Mouse (Mus musculus) spleen, adult 18-20 months (tissue): ENCODE measurements around the gene Pard3b.

ENCODE experiments used
- DNase-seq, 2 experiments: peaks; one replicate each; pipeline ENCODE4 v3.0.0; 2022; ENCODE audit warnings: mixed read lengths in 2 of 2

Pard3b gene

DNA sequence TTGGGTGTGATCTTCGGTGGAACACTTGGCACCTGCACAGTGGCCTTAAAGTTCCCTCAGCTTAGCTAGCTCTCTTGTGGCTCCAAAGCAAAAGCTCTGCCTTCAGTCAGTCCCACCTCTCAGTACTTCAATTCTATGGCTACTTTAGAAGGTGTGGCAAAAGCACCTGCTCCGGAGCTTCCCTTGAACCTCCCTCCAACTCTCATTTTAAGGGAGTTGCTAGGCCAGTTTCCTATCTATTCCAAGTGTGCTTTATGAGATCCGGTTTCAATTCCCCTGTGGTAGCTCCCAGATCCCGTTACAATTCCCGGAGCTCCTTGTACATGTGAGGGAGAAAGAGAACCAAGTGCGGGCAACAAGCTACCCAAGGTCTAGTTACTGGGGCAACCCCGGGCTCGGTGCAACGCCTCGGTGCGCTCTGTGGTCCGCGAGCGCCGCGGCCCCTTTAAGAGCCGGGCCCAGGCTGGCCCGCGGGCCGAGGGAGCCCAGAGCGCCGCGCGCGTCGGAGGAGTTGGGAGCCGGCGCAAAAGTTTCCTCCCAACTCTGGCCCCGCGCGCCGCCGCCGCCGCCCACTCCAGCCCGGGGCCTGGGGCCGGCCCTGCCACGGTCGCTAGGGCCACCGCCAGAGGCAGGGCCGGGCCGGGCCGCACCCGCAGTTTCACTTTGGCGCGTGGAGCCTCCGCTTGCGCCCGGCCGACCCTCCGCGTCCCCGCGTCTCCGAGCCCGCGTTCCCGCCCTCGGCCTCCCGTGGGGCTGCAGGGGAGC is at the start of gene Pard3b:
Gene Pard3b, plus strand, starts transcription at position 478 of the 765 bp plus-strand sequence.
- peak; percentile 15 to 44 for DNase-seq

DNA sequence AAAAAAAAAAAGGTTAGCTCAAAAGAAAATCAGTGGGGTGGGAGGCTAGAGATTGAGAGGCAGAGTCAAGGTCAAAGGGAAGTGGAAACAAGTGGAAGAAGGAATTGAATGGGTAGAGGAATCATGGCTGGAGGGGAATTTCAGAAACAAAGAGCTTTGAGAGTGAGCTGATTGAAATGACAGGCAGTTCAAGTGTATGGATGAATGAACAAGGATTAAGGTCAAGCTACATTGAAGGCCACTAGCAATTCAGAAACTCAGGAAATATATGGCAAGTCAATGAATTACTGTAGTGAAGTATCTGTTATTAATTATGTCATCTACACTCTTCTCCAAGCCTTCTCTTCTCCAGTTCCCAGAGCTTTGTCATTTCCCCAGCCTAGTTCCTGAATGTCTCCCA is 22.4 kb upstream of the Pard3b start:
- DNase-seq = no peak

DNA sequence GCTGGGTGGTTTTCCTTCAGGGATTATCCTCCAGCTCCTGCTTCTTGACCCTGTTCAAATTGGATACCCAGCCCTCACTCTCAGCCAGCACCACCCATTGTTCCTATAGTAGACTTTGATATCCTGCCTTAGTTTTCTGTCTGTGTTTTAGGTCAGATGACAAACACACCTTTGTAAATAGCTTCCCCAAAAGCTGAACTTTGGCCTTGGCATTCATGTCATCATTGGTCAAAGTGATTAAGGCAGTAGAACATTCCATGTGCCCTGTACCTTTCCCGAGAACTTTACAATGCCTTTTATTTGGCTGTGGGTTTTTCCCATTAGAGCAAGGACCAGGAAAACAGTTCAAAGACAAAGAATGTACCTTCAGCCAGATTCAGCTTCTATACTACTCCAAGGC is 18.0 kb upstream of the Pard3b start:
- DNase-seq = no peak

DNA sequence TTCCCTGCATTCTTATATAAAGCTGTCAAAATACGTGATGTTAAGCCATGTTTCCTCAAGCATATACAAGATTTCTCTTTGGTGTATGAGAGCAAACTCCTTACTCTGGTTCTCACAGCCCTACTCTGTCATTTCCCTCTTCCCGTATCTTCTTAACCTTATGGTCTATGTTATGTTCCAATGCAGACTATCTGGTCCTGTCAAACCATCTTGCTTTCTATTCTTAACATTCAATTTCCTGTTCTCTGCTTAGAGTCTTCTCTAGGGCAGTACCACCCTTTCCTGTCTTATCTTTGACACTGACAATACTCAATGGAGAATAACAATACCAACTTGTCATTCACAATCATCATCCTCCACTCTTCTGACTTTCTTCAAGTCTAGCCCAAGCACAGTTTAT is 8.8 kb upstream of the Pard3b start:
- no peak for DNase-seq

DNA sequence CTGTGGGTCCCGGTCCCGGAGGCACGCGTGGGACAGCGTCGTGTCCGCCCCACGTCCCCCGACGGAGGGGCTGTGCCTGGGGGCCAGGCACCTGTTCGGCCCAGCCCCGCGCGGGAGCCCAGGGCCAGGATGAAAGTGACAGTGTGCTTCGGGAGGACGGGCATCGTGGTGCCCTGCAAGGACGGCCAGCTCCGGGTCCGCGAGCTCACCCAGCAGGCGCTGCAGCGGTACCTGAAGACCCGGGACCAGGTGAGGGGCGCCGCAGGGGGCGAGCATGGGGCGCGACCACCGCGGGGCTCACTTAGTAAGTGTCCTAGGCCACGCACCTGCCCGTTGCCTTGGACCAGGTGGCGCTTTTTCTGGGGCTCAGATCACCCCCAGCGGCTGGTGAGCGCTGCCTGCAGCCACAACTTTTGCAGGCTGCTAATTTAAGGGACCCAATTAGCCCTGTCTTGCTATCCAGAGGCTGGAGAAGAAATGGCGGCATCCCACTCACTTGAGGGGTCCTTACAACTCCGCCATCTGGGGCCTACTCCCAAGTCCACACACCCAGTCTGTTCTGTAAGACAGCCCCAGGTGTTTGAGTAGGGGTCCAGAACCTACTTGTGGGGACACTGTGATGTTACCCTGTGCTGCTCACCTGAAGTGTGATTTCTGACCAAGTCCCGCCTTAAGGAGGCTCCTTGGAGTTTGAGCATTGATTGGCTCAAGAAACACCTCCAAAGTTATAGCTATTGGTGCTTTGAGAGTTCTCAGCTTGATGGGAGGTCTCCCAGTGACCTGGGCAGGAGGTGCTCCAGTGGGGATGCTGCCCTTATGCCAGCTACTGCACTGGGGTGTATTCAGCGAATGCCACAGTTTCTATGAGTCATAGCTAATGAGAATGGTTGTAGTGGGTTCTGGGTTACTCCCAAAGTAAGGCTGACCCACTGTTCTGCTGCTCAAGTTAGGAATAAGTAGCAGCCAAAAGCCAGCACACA is 780 bp downstream of the Pard3b start:
- DNase-seq = peak in 1 of 2 experiments; percentile 9

DNA sequence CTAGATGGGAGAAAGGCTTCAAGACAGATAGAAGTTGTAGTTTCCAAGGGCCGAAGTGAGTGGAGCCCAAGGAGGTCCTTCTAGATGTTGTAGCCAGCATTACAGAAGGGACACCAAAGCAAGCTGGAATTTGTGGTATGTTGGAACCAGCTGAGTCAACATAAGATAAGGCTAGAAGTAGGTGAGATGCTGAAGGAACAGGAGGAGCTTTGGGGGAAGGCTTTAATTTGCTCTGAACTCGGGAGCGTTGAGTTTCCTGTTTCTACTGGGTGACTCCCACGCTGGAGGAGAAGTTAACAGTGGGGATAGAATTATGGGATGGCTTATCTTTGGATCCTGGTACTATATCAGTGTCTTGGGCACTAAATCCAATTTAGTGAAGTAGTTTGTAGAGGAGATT is 3.3 kb downstream of the Pard3b start:
- no peak for DNase-seq

DNA sequence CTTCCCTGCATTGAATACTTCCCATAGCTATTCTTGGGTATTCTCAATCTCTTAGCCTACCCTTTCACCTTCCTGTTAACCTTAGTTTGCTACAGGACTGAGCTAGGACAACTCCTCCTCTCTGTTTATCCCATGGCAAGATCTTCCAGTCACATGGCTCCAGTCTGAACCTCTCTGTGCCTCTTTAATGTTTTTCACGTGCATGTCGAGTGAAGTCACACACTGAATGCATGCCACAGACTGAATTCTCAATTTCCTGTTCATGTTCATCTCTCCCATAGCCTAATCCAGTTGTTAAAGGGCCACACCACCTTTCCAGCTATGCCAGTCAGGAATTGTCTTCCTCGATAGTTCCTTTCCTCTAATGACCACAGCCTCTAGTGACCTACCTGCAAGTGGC is 6.4 kb downstream of the Pard3b start:
- no peak for DNase-seq

DNA sequence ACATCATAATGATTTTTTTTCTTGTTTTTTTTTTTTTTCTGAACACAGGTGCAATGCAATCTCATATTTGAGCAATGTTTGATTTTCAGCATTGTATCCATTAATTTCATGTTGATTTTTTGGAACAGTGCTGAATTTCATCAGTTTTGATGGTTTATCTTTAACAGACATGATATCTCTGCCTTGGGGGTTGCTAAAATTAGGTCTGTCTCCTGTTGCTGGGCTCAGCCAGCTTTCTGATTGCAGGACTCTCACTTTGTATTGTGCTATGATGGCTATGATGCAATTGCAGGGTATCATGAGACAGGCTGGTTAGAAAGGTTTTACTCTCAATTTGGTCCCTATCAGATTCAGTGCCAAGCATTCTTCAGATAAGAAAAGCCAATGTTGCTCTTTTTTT is 11.3 kb downstream of the Pard3b start:
- no peak for DNase-seq

DNA sequence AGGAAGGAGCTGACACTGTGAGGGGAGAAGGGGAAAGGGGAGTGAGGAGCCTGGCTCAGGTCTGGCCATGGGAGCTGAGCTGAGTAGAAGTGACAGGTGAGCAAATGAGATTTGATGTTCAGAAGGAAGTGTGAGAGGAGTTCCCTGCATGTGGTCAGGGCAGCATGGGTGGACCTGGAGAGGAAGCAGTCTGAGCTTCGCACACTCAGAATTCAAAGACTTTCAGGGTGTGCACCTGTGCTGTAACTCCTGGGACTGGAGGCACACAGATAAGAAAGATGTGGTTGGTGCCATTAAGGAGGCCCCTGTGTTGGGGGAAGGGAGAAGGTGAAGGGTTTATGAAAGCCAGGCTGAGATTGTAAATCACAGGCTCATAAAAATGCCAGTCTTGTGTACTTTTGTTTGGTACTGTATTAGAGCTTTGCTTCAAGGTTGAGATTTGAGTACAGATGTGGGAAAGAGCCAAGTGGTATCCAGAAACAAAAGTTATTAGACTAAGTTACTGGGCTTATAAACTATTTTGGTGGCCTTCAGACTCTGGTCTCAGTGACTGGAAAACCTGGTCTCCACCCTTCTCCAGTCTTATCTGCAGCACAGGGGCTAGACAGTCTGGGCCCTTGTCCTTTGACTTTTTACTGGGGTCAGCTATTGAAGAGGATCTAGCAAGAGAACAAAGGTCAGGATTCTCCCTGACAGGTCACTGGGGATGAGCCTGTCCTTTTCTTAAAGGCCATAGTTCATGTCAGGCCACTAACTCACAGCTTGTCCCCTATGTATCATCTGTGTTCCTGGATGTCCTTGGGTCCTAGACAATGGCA is 13.0 kb downstream of the Pard3b start:
- no peak for DNase-seq

DNA sequence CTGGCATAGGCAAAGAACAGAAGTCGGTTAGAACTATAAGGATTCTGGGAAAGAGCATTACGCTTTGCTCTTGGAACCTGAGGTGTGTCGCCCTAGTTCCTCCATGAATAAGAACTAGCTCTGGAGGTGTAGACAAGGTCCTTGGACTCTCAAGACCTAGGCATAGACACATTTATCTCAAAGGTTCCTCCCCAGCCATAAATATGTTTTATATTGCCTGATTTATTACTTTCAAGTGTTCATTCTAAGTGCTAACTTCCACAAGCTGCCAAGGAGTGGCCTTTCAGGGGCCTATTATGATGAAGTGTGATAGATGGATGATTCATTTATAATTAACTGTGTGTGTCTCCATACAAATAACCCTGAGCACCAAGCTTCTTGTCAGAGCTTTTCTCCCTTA is 19.1 kb downstream of the Pard3b start:
- no peak for DNase-seq

DNA sequence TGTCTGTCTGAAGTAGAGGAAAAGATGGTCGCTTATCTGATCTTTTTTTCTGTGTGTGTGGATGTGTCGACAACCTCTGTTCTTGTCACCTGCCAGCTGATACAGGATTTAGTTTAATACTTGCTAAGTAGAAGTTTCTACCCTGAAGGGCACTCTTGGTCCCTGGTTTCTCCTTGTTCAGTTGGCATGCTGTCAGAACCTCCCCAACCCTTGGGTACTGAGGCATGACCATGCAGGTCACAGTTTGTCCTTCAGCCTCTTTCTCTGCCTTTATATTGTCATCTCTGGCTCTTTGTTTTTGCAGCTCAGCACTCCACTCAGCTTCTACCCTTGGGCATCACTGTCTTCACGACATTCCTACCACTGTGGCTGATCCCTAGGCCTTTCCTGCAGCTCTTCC is 21.3 kb downstream of the Pard3b start:
- DNase-seq = no peak

DNA sequence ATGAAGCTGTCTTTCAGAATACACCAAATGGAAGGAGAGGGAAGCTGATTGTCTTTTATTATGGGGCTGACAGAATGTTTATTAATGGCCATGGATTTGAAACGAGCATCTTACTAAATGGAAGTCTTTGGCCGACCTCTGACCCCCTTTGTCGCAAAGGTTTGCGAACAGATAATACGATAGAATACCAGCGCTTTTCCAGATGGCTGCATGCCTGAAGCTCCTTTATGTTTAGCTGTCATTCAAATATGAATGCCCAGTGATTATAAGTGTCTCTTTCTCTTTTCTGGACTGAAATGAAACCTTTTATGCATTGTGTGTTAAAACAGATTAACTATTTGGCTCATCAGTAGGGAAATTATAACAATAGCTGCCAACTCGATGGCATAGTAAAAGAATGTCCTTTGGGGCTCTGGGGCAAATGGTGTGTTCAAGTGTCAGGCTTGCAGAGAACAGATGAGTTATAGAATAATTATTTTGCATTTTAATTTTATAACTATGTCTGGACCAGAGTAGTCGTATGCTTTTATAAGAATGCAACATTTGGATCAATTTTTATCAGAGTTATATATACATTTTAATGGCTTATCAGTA is 46.7 kb downstream of the Pard3b start:
- DNase-seq = no peak

DNA sequence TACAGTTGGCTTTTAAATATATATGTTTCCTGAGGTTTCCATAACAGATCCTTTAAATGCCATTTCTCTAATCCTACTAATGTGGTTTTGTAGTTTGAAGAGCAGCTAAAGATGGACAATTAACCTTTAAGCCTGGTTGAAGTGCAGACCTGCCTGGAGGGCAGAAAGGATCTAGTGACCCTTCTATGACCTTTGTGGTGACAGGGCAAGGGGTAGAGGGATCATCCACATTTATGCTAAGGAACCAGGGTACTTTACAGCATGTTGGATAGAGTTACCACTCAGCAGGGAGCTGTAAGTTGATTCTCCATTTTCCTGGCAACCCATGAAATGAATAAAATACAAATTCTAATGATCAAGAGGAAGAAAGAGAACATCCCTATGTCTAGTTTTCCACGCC is 47.3 kb downstream of the Pard3b start:
- no peak for DNase-seq

DNA sequence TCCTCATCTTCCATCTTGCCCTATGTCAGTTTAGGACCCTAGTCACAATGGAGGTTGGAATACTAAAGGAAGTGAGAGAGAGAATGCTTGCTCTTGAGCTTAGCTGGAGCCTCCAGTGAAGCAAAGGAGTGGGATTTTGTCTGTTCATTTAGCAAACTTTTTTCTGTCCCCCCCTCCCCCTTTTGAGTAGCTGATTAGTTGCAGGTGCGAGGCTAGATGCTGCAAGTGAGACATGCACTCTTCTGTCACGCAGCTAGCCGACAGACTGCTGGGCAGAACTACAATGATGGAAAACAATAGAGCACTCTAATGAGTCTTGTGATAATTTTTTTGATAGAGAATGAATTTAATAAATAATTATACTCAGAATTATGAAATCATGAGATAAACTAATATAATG is 49.7 kb downstream of the Pard3b start:
- DNase-seq = no peak

DNA sequence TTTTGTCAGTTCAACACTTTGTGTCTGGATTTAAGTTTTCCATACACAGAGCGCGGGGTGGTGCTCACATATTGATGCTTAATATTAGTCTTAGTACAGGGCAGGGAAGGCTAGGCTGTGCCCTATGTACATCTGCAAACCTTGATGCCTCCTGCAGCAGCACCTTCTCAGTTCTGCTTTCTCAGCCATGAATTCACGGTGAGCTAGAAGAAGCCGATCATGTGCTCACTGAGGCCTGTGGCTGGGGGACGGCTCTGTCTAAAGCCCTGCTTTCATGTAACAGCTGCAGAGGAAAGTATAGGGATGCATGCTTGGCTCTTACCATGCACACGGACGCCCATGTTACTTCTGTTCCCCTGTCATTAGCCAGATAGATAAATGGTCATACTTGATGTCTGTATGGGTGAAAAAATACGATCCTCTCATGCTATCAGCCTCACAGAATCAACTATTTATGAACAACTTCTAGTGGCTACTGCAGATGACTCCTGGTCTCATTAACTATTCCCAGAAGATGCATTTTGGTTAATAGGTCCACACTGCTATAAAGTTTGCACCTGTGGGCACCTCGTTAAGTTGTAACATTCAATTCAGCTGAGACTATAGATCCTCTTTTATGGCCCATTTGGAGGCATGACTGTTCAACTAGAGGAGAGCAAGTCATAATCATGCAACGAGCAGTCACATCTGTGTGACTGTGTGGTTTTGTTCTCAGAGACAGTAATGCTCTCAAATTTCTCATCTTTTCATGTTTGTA is 60.0 kb downstream of the Pard3b start:
- DNase-seq = peak in 1 of 2 experiments; percentile 3

DNA sequence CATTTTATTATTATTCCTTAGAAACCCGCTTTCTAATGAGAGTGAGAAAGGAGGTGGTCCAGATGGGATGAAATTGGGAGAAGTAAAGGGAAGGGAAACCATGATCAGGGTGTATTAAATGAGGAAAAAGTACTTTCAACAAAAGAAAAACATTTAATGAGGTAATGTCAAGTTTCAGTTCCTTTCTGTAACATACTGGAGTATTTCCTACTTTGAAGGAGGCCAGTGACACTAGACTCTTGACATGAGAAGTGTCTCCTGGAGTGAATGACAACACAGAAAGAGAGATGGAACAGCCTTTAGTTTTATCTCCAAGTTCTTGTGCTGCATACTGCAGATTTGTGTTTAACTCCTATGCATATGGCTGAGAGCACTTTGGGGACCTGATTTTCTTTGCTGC is 71.2 kb downstream of the Pard3b start:
- DNase-seq = no peak

DNA sequence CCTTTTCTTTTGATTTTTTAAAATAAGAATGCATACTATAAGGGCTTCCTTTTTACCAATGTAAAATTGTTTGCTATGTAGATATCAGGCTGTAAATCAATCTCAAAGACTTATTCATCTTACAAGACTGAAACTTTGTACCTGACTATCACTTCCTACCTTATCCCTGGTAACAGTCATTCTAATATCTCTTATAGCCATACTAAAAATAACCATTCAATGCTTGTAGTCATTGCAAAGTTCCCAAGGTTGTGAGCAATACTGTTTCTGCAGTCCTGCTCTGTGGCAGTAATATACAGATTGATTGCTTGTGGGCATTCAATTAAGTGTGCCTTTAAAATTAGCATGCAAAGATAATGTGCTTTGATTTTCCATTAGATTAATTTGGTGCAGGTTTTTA is 72.9 kb downstream of the Pard3b start:
- DNase-seq = no peak

DNA sequence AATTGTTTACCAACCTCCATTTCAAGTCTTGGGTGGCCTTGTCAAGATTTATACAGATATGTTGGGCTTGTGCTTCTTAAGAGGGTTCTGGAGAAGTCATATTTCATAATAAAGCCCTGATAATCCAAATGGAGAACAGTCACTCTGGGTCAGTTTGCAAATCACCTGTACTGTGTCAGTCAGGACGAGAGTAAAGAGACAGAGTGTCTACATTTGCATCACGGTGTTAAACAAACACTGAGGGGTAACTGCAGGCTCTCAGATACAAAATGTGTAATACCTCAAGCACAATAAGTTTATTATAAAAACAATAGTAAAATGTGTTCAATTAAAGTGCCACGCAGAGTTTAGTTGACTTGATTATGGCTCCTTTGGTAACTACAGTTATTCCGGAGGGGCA is 91.0 kb downstream of the Pard3b start:
- DNase-seq = no peak

DNA sequence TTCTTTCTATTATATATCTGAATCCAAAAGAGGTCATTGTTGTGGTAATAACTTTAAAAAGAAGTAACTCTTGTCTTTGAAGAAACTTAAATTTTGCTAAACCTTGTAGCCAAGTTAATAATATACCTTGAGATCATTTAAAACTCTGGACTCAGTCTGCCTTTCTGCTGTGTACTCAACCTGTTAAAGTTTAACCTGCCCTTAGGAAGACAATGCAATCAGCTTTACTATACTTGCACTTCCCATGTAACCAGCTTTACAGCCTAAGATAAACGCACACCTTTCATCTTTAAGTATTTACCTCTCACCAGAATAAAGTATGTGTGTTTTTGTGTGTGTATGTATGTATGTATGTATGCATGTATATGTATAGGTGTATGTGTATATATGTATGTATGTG is 97.9 kb downstream of the Pard3b start:
- no peak for DNase-seq

DNA sequence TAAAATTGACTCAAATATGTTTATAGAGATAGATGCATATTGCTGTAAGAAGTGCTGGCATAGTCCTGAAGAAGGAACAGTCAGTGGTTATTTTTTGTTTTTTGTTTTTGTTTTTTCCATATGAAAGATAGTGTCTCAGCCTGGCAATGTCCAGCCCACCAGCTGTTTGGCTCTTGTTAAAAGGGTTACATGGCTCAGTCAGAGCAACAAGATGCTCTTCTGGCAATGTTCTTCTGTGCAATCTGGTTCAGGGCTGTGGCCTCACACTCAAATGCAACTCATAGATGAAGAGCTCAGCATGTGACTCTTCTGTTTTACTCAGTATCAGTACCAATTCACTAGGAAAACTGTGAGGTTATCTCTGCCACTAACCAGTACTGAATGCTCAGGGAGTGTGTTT is 104.2 kb downstream of the Pard3b start:
- DNase-seq = no peak

DNA sequence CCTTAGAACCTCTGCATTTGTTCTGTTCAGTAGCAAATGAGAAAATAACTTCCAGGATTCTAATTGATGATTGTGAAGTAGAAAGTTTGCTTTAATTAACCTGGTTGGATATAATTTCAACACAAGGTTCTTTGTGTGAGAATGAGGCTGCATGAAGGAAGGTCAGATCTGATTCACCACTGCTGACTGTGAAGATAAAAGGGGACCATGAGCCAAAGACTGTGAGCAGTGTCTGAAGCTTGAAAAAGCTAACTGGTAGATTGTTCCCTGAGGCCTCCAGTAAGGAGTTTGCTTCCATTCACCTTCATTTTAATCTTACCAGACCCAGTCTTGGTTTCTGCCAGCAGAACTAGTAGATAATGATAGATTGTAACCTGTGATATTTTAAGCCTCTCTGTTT is 108.9 kb downstream of the Pard3b start:
- no peak for DNase-seq

DNA sequence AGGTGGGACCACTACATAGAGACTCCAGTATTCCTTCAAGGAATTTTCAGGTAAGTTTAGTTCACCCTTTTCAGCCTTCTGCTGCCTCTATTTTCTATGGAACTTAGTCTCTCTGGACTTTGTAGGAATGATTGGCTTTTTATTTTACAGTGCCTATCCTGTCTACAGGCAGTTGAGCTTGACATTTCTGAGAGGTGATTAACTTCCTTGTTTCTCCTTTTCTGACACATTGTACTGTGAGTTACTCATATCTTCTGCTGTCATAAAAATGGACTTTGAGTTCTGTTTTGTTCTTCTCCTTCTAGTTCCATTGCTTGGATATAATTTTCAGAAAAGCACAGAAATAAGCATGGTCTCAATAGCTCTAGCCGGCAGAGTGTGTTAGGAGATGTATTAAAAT is 112.4 kb downstream of the Pard3b start:
- no peak for DNase-seq
